Mouse (Mus musculus) megakaryocyte, embryonic 14.5 days (primary cell): ENCODE measurements around the gene Gm9958.

Experiments used
- FLI1 ChIP-seq: IDR thresholded peaks from 2 replicates; pipeline ENCODE4 v1.6.1; 2012; ENCODE audit warnings: low read length, inconsistent platforms, mixed read lengths
- GATA1 ChIP-seq: IDR thresholded peaks from 3 replicates; pipeline ENCODE4 v1.6.1; 2012; ENCODE audit warnings: mixed read lengths, low read length, inconsistent platforms, borderline replicate concordance

DNA sequence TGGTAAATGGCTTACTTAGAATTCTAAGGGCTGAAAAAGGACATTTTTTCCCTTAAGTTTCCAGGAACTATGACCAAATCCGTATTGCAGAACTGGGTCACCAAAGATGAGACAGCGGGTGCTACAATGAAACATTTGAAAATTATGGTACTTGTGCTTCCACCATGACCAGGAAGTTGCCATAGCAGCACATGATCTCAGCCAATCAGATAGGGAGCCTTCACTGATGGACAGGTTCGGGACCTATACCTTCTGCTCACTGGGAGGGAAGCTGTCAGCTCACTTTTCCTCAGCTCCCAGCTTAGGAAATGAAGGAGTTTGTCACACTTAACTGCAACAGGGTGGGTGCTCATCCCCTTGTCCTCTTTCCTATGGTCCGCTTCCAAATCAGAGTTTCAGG lies 29.8 kb downstream of the Gm9958 start:
- TF ChIP-seq FLI1 (no peak), GATA1 (no peak)
